Mouse (Mus musculus) urinary bladder, postnatal 14 days (tissue): ENCODE measurements at regions not wholly inside any gene's neighbourhood (a gene's known extent, or its start where the extent isn't known, plus 50 kb on each side); places are given as distances from the start of the nearest gene placed in this dataset.

Experiments
- DNase-seq: peaks from one replicate; pipeline ENCODE4 v3.0.0; 2021; ENCODE audit warnings: low spot score

- DNase-seq = no peak
These were observed 285.3 kb upstream of the Mpdz start for GRCm38 (mm10) chr4:81727735-81728581.

DNA sequence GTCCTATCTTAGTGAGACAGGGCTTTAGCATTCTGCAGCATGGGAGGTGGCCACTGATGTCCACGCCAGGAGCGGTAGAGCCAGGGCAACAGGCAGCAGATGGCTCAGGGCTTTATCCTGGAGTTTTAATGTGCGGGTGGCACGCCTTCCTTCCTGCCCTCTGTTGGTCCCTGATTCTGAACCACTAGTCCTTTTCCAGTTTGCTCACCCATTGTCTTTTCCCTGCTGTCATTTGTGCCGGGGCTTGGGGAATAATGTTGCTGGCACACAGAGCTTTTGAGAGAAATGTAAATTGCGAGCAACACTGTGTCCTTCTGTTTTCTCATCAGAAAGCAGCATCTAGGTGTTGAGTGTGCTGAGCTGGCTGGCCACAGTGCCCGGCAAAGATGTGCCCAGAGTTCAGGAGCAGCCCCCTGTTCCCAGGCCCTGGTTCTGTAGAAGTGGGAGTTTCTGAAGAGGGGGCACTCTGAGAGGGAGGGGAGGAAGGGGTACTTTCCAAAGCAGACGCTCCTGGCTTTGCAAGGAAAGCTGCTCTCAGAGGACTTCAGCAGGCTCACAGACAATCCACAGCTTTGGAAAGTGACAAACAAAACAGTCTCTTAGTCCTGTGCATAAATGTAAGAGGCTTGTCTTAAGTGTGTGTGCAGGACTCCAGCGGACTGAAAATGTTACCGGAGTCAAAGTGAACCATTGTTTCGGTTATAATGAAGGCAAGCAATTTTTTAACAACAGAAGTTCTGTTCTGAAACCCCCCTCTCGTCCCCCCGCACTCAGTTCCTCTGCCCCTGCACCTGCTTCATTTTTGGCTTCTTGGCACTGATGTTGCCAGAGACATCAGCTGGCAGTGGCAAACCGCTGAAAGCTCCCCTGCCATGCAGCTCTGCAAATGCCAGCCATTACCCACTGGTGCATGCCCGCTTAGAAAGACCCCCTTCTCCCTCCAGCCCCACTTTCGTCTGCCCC, 284.4 kb upstream of the Mpdz start:
- DNase-seq = no peak

DNA sequence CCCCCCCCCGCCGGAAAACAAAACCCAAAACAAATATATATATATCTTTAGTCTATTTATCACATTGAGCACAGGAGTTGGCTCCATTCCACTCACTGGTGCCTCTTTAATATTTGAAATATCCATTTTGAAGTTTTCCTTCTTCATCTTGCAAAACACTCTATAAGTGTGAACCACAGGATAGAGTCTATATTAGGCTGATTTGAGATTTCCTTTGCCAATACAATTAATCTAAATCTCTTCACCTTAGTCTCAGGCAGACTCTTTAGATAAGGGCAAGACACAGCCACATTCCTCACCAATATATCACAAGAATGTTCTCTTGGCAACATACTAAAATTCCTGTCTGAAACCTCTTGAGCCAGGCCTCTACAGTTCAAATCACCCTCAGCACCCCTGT, 282.1 kb upstream of the Mpdz start:
- DNase-seq = no peak

- DNase-seq = no peak
These were observed 269.8 kb upstream of the Mpdz start for GRCm38 (mm10) chr4:81712378-81712777.

GRCm38 (mm10) chr4:81695182-81695581, 252.6 kb upstream of the Mpdz start:
- DNase-seq = no peak

- no peak for DNase-seq
These were observed 234.6 kb upstream of the Mpdz start for GRCm38 (mm10) chr4:81677205-81677604.

DNA sequence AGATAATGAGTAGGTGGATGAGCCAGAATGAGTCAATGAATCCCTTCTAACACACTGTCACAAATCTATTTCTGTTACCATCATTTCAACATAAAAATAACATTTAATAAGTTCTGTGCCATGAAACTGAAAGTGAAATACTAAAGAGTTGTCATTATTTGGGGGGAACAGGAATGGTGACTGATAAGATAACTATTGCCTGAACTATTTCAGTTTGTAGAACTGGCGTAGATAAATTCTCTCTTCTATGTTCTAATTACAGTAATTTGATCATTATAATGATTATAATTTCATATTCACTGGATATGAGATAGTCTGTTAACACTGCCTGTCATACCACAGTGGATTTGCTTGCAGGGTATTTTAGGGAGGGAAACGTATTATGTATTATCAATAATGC, 232.3 kb upstream of the Mpdz start:
- DNase-seq = no peak

DNA sequence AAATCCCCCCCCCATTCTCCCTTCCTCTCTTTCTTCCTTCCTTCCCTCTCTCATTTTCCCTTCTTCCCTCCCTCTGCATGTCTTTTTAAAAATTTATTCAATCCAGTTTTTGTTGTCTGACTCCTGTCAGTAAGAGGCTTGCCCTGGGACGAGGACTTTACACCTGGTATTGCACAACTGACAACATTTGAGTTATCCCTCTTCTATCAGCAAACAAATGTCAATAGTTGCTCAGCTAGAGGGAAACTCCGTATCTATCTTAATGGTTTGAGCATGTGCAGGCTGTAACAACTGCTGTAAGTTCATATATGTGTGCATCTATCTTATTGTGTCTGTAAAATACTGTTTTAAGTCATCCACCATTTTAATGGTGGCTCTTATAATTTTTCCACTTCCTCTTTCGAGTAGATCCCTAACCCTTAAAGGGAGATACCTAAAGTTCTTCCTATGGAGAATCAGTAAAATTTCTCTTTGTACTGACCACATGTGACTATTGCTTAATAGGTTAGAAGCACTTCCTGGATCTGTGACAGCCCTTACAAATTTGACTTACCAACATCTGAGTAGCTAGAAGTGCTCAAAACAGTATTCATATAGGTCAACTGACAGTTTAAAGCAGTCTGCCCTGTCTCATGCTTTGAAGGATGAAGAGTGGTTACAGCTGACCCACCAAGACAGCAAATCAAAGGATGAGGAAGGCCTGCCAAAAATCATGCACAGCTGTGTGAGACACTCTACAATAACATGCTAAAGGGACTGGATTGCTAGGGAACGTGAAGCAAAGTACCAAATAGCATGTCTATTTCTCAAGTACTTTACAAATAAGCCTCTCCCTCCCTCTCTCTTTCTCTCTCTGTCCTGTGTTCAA, 231.0 kb upstream of the Mpdz start:
- no peak for DNase-seq

- no peak for DNase-seq
These were observed 229.4 kb upstream of the Mpdz start for GRCm38 (mm10) chr4:81671986-81672385.

DNA sequence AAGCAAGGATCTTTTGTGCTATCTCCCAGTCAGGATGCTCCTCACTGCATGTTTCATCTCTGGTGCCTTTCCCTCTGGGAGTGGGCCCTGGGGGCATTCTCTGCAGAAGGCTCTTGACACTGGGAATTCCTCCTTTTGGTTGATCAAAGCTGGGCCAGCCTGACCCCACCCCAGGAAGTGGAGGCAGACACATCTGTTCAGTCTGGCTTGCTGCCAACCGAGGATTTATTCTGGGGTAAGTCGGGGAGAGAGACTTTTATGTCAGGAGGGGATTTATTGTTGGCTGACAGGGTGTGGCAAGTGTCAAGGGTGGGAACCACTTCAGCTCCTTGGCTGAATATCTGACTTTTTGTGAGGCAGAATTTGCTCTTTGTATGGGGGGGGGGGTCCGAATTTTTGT, 226.6 kb upstream of the Mpdz start:
- peak; percentile 14 for DNase-seq

GRCm38 (mm10) chr4:81661096-81661495, 218.5 kb upstream of the Mpdz start:
- no peak for DNase-seq

DNA sequence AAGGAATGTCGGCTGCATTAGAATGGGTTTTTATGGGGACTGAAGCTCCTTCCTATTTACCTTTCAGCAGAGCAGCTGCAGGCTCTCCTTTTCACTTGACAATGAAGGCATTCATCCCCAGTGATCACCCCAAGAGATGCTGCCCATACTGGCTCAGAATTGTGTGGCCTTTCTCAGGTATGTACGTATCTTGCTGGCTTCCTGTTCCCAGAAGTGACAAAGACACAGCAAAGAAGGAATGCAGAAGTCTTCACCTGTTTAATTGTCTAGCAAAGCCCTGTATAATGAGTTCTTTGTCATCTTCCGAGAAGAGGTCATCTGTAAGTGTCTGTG, 185.8 kb upstream of the Mpdz start:
- DNase-seq = no peak

DNA sequence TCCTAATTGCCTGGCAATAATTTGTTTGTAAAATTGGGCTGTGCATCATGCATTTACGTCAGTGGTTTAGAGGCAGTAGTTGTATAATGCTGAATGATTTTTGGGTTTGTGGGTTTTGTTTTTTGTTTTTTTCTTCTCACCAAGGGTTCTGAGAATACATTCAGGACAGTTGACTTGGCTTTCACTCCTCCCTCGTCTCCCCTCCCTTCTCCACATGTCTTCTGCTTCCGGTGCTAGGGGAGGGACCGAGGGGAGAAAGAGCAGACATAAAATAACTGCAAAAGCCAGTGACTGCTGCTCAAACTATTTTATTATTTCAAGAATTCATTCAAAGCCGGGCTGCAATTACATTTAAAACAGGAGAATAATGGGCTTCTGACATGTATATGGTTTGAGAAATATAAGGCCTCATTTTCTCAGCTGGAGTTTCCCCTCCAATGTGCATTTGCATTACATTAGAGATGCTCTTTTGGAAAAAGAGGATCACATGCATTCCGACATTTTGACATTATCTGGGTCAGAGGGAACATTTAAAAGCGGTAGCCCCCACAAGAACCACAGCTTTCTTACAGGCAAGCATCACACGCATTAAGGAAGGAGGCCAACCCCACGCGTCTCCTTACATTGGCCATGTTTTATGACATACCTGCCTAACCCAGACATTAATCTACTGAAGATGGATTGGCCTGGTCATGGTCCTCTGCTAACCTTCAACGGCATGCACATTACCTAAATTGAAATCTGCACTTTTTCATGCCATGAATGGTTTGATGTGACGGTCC, 185.3 kb upstream of the Mpdz start:
- no peak for DNase-seq

- no peak for DNase-seq
These were observed 182.8 kb upstream of the Mpdz start for GRCm38 (mm10) chr4:81625348-81625934.

GRCm38 (mm10) chr4:81624111-81624510, 181.5 kb upstream of the Mpdz start:
- DNase-seq = no peak

DNA sequence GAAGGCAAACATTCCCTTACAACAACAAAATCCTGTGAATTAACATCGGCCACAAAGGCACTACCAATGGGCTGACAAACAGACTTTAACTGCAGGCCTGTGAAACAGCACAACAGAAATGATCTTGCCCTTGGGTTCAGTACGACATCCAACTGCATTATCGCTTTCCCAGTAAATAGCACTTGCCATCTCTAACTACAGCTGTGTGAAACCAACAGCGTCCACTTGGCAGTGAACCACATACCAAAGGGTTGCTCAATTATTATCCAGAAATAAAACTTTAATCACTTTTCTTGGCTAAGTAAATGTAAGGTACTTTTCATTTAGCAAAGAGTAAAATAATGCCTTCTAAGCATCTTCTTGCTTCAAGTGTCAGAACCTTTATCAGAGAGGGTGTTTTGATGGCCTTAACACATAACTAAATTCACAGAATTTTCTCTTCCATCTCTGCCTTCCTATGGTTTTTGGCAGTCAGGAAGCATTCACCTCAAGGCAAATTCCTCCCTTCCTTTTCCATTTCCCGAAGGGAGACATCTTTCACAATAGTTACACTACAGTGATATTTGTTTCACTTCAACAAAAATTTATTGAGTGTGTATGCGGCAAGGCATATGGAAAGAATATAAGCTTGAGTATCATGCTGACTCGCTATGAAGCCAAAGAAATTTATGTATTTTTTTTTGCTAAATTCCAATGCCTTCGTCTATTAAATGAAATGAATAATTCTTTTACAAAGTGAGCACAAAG, 178.9 kb upstream of the Mpdz start:
- peak; percentile 32 for DNase-seq

DNA sequence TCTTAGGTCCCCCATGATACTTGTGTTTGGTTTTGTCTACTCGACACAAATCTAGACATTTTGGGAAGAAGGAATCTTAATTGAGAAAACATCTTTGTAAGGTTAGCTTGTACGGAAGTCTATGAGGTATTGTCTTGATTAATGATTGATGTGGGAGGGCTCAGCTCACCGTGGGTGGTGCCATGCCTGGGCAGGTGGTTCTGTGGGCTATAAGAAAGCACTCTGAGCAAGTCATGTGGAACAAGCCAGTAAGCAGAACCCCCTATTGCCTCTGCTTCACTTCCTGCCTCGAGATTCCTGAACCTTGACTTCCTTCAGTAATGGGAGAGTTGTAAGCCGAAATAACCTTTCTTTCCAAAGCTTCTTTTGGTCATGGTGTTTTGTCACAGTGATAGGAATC, 174.6 kb upstream of the Mpdz start:
- no peak for DNase-seq

- no peak for DNase-seq
These were observed 168.6 kb upstream of the Mpdz start for GRCm38 (mm10) chr4:81611191-81611590.

DNA sequence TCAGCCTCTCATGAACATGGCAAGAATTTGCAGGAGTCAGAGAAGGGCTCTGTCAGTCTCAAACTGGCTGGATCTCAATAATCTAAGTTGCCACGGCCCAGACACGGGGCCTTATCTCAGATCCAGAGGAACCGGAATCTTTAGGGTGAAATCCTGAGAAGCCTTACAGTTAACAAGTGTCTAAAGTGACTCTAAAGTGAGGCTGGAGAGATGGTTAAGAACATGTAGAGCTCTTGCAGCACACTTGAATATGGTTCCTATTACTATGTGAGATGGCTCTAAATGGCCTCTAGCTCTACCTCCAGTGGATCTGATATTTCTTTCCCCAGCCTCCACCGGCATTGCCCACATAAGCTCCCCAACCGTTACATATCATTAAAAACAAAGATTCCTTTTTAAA, 157.8 kb upstream of the Mpdz start:
- DNase-seq = no peak

- DNase-seq = no peak
These were observed 154.8 kb upstream of the Mpdz start for GRCm38 (mm10) chr4:81597390-81597789.
